Mouse (Mus musculus): ENCODE results near the gene Ift46. TPM values are rescaled to one million over a fixed set of nuclear protein-coding genes. Genes with fewer than 3 reads are reported as not detected.

The Ift46 gene
- total and polyA plus RNA-seq, 2 experiments from 2014 or later: 56.0 to 144 TPM

GRCm38 (mm10) chr9:44736301-44736700, 31.4 kb upstream of the Ift46 start:
- 60% methylated on average over 2 of the region's 2 CpGs for WGBS
- TF ChIP-seq CTCF (IDR thresholded peaks at IDR 0.05; ENCODE audit: low read depth): no peak
- Histone ChIP-seq H3K4me1 (ENCODE audit: insufficient read depth, low read length) (peaks cover 5% of the 10 kb centered on the region; the same call in 1 of the 2 replicates), H3K9ac (replicated peaks; ENCODE audit: low read length) (no peak overlapping the region), H3K9me3 (ENCODE audit: low read length) (no peaks in the 10 kb centered on the region), H3K27ac (no peak overlapping the region; the same call in 1 of the 2 replicates), H3K4me3 (ENCODE audit: low read length) (no peak overlapping the region), H3K27me3 (ENCODE audit: insufficient read depth, low read length) (no peaks in the 10 kb centered on the region), H3K36me3 (ENCODE audit: insufficient read depth, low read length) (no peaks in the 10 kb centered on the region), H3K4me2 (ENCODE audit: low read depth, low read length) (no peak overlapping the region)
- DNase-seq (ENCODE audit: low spot score) (no peak), ATAC-seq (no peak)

- no peak overlapping the region for H3K4me3 ChIP-seq (ENCODE audit: low read length)
- H3K9ac ChIP-seq (replicated peaks; ENCODE audit: low read length): no peak overlapping the region
- H3K27ac ChIP-seq: no peak overlapping the region; the same call in 1 of the 2 replicates
- DNase-seq (ENCODE audit: low spot score) (no peak), ATAC-seq (no peak)
- 0 out of 2 replicates have a peak, but pooled peaks cover under 1% of the 10 kb centered on the region for H3K36me3 ChIP-seq (ENCODE audit: insufficient read depth, low read length)
- no peak for TF ChIP-seq CTCF (IDR thresholded peaks at IDR 0.05; ENCODE audit: low read depth)
- H3K9me3 ChIP-seq (ENCODE audit: low read length): no peaks in the 10 kb centered on the region
- no peaks in the 10 kb centered on the region for H3K27me3 ChIP-seq (ENCODE audit: insufficient read depth, low read length)
- no peak overlapping the region for H3K4me2 ChIP-seq (ENCODE audit: low read depth, low read length)
- WGBS: 52% methylated on average over 8 of the region's 8 CpGs
- peaks cover 5% of the 10 kb centered on the region; the same call in 1 of the 2 replicates for H3K4me1 ChIP-seq (ENCODE audit: insufficient read depth, low read length)
These were observed 30.3 kb upstream of the Ift46 start for GRCm38 (mm10) chr9:44737240-44737949.

GRCm38 (mm10) chr9:44740663-44741192, 27.0 kb upstream of the Ift46 start:
- WGBS: 88% methylated on average over 1 of the region's 1 CpGs
- H3K4me3 ChIP-seq (ENCODE audit: low read length): no peak overlapping the region
- H3K4me1 ChIP-seq (ENCODE audit: insufficient read depth, low read length): no peaks in the 10 kb centered on the region
- no peak overlapping the region for H3K9ac ChIP-seq (replicated peaks; ENCODE audit: low read length)
- peaks cover 22% of the 10 kb centered on the region for H3K36me3 ChIP-seq (ENCODE audit: insufficient read depth, low read length)
- no peaks in the 10 kb centered on the region for H3K27me3 ChIP-seq (ENCODE audit: insufficient read depth, low read length)
- 0 out of 2 replicates have a peak, but pooled peaks have one; percentile 4 for TF ChIP-seq CTCF (IDR thresholded peaks at IDR 0.05; ENCODE audit: low read depth)
- no peak overlapping the region for H3K4me2 ChIP-seq (ENCODE audit: low read depth, low read length)
- H3K9me3 ChIP-seq (ENCODE audit: low read length): no peaks in the 10 kb centered on the region
- no peak overlapping the region for H3K27ac ChIP-seq
- DNase-seq (ENCODE audit: low spot score): no peak
- no peak for ATAC-seq

- ATAC-seq (no peak), DNase-seq (ENCODE audit: low spot score) (no peak)
- Histone ChIP-seq H3K4me1 (ENCODE audit: insufficient read depth, low read length) (no peaks in the 10 kb centered on the region), H3K4me2 (ENCODE audit: low read depth, low read length) (no peak overlapping the region), H3K9ac (replicated peaks; ENCODE audit: low read length) (no peak overlapping the region), H3K36me3 (ENCODE audit: insufficient read depth, low read length) (peaks cover 36% of the 10 kb centered on the region), H3K27me3 (ENCODE audit: insufficient read depth, low read length) (no peaks in the 10 kb centered on the region), H3K27ac (no peak overlapping the region), H3K9me3 (ENCODE audit: low read length) (no peaks in the 10 kb centered on the region), H3K4me3 (ENCODE audit: low read length) (no peak overlapping the region)
- no peak for TF ChIP-seq CTCF (IDR thresholded peaks at IDR 0.05; ENCODE audit: low read depth)
- 86% methylated on average over 7 of the region's 7 CpGs for WGBS
These were observed 22.3 kb upstream of the Ift46 start for GRCm38 (mm10) chr9:44745371-44745770.

GRCm38 (mm10) chr9:44746666-44747065, 21.0 kb upstream of the Ift46 start:
- no peaks in the 10 kb centered on the region for H3K4me1 ChIP-seq (ENCODE audit: insufficient read depth, low read length)
- H3K4me3 ChIP-seq (ENCODE audit: low read length): no peak overlapping the region
- no peak overlapping the region for H3K9ac ChIP-seq (replicated peaks; ENCODE audit: low read length)
- no peaks in the 10 kb centered on the region for H3K9me3 ChIP-seq (ENCODE audit: low read length)
- no peak overlapping the region for H3K27ac ChIP-seq
- WGBS: 88% methylated on average over 3 of the region's 3 CpGs
- no peak for DNase-seq (ENCODE audit: low spot score)
- H3K36me3 ChIP-seq (ENCODE audit: insufficient read depth, low read length): peaks cover 47% of the 10 kb centered on the region
- no peaks in the 10 kb centered on the region for H3K27me3 ChIP-seq (ENCODE audit: insufficient read depth, low read length)
- no peak for ATAC-seq
- H3K4me2 ChIP-seq (ENCODE audit: low read depth, low read length): no peak overlapping the region
- TF ChIP-seq CTCF (IDR thresholded peaks at IDR 0.05; ENCODE audit: low read depth): no peak

GRCm38 (mm10) chr9:44747341-44747740, 20.4 kb upstream of the Ift46 start:
- no peak overlapping the region for H3K4me3 ChIP-seq (ENCODE audit: low read length)
- DNase-seq (ENCODE audit: low spot score) (no peak), ATAC-seq (no peak)
- no peak overlapping the region for H3K27ac ChIP-seq
- H3K9ac ChIP-seq (replicated peaks; ENCODE audit: low read length): no peak overlapping the region
- no peaks in the 10 kb centered on the region for H3K4me1 ChIP-seq (ENCODE audit: insufficient read depth, low read length)
- H3K36me3 ChIP-seq (ENCODE audit: insufficient read depth, low read length): peaks cover 53% of the 10 kb centered on the region
- no peaks in the 10 kb centered on the region for H3K9me3 ChIP-seq (ENCODE audit: low read length)
- no peak overlapping the region for H3K4me2 ChIP-seq (ENCODE audit: low read depth, low read length)
- 91% methylated on average over 3 of the region's 3 CpGs for WGBS
- H3K27me3 ChIP-seq (ENCODE audit: insufficient read depth, low read length): no peaks in the 10 kb centered on the region
- TF ChIP-seq CTCF (IDR thresholded peaks at IDR 0.05; ENCODE audit: low read depth): no peak

GRCm38 (mm10) chr9:44748473-44748872, 19.2 kb upstream of the Ift46 start:
- H3K4me3 ChIP-seq (ENCODE audit: low read length): no peak overlapping the region
- H3K9me3 ChIP-seq (ENCODE audit: low read length): no peaks in the 10 kb centered on the region
- no peak overlapping the region for H3K9ac ChIP-seq (replicated peaks; ENCODE audit: low read length)
- H3K27me3 ChIP-seq (ENCODE audit: insufficient read depth, low read length): no peaks in the 10 kb centered on the region
- peaks cover 47% of the 10 kb centered on the region for H3K36me3 ChIP-seq (ENCODE audit: insufficient read depth, low read length)
- DNase-seq (ENCODE audit: low spot score): no peak
- H3K4me2 ChIP-seq (ENCODE audit: low read depth, low read length): no peak overlapping the region
- H3K27ac ChIP-seq: no peak overlapping the region
- no peaks in the 10 kb centered on the region for H3K4me1 ChIP-seq (ENCODE audit: insufficient read depth, low read length)
- TF ChIP-seq CTCF (IDR thresholded peaks at IDR 0.05; ENCODE audit: low read depth): peak; percentile 13; the same call in 1 of the 2 replicates
- WGBS: 95% methylated on average over 7 of the region's 7 CpGs
- no peak for ATAC-seq

All from hindbrain, postnatal 0 days (tissue).